Mouse (Mus musculus) cerebellum, adult 8-10 months (tissue): ENCODE measurements around the gene Cyb561d1.
A peak's percentile ranks its signal among the peaks of the same experiment; 100 is the strongest.

Experiments used
- DNase-seq: peaks from one replicate; pipeline ENCODE4 v3.0.0; 2022

Gene Cyb561d1

DNA sequence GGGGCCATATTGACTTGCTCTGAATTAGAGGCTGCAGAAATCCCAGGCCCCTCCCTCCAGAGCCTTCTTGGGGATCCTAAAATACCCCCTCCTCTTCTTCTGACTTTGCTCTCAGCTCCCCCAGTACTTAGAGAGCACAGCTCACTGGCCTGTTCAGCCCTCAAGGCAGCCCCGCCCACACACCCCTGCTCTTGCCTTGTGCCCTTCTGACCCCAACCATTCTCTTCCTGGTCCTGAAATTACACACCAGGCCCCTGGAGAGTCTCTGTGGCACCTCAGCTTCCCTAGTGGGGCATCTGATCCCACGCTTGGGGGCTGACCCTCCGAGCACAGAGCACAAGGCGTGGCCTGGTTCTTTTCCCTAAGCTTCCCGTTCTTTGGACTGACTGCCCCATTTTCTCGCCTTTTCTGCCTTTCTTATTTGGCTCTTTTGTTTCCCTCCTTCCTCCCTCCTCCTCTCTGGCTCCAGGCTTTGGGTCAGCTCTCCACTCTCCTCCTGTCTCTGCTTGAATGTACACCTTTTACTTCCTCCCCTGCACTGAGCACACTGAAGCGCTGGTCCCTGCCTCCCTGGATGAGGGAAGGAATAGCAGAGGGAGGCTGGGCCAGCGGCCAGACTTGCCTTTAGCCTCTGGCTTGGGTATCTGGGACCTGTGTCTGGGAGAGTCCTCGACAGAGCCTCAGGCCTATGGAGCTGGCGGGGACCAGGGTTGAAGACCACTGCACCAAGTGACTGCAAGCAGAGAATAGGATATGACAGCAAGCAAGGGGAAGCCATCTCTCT, 35.3 kb downstream of the Cyb561d1 start:
- no peak for DNase-seq

DNA sequence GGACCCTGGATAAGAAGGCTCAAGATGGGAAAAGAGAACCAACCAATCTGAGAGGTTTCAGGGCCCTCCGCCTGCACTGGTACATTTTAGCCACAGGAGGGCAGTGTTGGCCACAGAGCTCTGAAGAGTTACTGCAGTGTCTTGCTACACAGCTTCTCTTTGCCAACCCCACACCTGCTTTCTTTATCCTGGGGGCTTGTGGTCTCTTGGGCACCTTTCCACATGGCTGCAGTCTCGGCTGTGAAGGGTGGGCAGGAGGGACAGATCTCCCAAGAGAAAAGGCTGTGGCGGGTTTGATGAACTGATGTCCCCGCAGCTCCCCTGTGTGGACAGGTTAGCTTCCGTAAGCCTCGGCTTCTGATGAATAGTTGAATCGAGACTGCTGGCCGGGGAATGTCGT, 36.2 kb downstream of the Cyb561d1 start:
- peak; percentile 89 for DNase-seq

DNA sequence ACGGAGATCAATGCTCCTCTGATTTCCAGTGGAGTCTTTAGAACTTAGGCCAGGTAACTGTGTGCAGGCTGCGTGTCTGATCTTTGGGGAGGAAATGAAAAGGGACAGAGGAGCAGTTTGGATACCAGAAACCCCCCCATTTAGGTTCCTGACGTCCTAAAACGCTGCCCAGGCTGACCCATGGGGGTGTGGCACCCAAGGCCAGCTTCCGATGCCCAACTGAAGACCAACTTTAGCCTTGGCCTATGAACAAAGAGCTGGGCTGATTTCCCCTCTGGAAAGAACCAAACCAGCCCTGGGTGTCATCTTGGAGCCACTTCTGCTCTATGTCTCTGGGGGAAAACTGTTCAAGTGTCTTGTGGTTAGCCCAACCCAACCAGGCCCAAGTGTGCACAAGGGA, 36.9 kb downstream of the Cyb561d1 start:
- no peak for DNase-seq

DNA sequence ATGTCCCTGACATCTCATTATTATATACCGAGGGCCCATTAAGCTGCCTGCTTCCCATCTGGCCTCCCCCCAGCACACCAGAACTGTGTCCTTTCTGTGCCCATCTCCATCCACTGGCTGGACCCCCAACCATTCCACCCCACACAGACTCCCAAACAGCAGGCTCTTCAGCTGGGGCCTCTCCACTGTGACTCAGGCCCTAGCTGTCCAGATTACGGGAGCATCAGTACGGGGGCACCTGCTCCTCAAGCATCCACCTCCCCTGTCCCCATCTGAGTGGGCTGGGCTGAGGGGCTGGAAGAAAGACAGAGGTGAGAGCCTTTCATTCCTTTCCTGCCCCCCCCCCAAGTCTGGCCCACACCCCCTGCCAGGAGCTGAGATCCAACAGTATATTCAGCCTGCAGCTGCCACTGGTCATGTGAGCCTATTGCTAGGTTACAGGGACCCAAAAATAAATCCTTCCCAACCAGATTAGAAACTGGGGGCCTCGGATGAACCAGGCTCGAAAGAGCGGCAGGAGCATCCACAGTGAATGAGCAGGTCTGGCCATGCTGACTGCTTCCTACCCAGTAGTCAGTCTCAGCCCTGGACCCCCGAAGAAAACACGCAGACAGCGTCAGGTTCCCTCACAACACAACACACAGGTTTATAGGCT, 42.5 kb downstream of the Cyb561d1 start:
- no peak for DNase-seq

DNA sequence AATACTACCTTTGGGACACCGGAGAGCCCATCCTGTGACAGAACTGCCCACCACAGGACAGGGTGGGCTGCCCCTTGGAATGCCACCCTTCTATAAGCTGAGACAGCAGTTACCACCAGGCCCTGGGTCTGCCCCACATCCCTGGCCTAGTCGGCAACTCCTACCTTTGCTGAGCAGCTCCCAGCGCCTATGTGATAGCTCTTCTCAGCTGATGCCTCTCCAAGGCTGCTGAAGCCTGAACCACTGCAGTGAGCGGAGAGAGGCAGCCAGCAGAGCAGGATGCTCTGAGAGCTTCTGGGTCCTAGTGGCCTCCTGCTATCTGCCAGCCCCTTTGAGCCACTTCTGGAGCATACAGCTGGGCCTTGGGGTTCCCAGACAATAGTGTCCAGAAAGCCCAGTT, 46.4 kb downstream of the Cyb561d1 start, which contains the start of gene Gpr61:
Gpr61 (minus strand) TSS at position 227 of the 400 bp plus-strand sequence.
- peak; percentile 25 for DNase-seq

DNA sequence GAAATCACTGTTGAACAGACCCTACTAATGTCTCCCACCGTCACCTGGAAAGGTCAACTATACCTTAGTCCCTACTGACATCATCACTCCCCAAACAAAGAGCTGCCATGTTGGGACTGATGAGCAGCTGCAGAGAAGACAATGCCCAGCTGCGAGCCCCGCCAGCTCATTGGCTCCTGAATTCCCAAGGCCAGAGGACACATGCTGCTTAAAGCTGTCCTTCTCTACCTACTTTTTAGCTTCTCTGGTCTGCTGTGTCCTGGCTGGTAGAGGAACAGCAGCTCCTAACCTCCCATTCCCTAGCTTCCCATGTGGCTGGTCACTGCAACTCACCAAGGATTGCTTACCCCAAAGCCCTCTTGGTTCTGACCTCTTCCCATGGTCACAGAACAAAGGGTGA, 48.7 kb downstream of the Cyb561d1 start:
- DNase-seq, result no peak

DNA sequence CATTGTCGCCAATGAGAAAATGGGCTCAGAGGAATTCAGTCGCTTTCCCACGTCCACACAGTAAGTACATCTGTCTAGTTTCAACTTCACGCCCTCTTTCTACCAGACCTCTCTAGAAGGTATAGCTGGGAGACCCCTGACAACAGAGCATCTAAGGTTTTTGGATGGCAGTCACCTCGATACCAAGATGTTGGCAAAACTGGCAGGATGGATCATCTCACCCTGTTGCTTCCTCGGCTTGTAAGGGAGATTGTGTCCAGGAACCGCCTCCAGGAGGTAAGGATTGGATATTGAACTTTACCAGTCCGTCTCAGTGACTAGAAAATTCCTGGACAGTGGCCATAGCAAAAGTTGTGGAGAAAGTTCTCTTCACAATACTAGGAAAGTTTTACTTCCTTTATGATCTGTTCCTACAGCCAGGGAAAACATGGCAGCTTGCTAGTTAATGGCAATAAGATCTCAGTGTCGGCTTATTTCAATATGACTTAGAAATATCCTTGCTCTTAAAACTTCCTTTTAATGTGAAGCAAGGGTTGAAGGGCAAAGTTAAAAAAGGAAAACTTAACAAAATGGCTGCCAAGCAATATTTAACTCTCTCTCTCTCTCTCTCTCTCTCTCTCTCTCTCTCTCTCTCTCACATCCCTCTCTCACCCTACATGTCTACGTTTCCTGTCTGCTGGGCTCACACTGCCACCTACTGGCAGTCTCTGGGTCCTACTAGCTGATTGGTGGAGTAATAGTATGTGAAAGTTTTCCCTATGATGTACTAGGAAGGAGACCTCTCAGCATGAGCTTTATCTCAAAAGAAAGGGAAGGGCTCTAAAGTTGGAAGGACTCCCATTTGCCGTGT, 53.4 kb downstream of the Cyb561d1 start:
- DNase-seq, result peak; percentile 87

DNA sequence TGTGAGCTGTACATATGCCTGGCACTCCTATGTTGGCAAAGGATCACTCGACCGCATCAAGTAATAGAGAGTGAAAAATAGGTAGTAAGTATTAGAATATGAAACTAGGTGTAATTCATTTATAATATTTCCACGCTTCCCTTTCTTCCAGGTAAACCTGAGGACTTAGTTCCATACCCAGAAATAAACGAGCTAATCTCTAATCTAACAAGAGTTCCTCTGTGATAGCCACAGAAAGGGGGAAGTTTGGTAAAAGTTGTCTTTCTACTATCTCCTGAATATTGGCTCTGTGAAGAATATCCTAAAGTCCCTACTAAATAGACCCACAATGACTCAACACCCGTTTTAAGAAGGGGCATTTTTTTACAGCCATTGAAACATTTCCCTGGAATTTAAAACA, 54.3 kb downstream of the Cyb561d1 start:
- DNase-seq, result no peak
